Mouse (Mus musculus): Measurements from ENCODE around the gene Actg2. TPM values are rescaled to one million over a fixed set of nuclear protein-coding genes. Genes with fewer than 3 reads are reported as not detected.

Actg2 gene
- polyA plus RNA-seq (2017; shearing (Covaris generic)) = 10 to 100 TPM in 1 of 2 experiments, 1 to 10 TPM in 1; 3.6 to 26.5 TPM

GRCm38 (mm10) chr6:83536028-83536794 lies at the start of gene Actg2:
TSS of gene Actg2 (minus strand) at chr6:83536265.

GRCm38 (mm10) chr6:83572671-83573070 lies 36.6 kb upstream of the Actg2 start, which contains the start of gene Stambp:
TSS of gene Stambp (minus strand) at chr6:83572729.

DNA sequence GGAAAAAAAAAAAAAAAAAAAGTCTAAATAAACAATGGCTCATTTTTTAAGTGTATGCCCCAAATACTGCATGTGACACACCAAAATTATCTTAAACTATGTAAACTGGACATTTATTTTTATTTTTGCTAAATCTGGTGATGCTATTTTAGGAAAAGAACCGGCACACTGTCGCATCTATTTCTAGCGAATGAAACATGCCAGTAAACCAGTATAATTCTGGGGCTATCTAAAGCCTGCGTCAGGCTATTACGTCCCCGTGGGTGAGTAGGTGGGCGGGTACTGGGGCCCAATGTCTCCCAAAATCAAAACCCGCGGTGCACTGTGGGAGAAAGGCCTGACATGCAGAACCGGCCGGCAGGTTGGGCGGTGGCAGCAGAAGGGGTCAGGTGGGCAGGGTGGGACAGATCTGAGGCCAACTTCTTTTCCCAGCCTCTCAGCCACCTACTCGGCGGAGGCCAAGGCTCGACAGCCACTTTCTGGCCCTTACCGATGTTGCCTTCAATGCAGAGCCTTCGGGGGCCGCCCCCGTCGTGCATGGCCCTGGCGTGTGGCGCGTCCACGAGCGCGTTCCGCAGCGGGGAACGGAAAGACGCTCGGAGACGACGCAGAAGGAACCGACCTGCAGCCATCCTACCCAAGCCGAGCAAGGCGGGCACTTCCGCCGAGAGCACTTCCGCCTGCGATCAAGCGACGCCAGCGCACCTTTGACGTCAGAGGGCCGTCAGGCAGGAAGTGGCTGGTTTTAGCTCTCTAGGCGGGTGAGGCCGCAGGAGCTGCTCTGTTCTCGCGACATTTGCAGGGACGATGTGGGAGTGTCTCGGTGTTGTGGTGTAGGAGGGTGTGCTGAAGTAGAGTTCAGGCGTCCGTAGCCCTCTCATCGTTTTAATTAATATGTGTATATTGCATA lies 29.6 kb downstream of the Actg2 start, which contains the start of gene Dguok:
TSS of gene Dguok (minus strand) at position 712 of the 910 bp plus-strand sequence.

Other genes with a start within 250 kb of the Actg2 start
- 10 to 100 TPM; 69.7 to 82.9 TPM for gene Mthfd2, start 210.4 kb downstream of the Actg2 start, polyA plus RNA-seq (2017; shearing (Covaris generic))
- gene Mob1a, start 210.2 kb downstream of the Actg2 start, polyA plus RNA-seq (2017; shearing (Covaris generic)) = 100 to 1,000 TPM; 157 to 178 TPM
- 10 to 100 TPM; 82.3 to 99.4 TPM for gene Bola3, start 187.1 kb downstream of the Actg2 start, polyA plus RNA-seq (2017; shearing (Covaris generic))
- 10 to 100 TPM; 43.5 to 43.7 TPM for gene Tet3, start 77.2 kb downstream of the Actg2 start, polyA plus RNA-seq (2017; shearing (Covaris generic))
- gene Dguok, start 29.3 kb downstream of the Actg2 start, polyA plus RNA-seq (2017; shearing (Covaris generic)) = 100 to 1,000 TPM; 123 to 137 TPM
- gene Stambp, start 36.5 kb upstream of the Actg2 start, polyA plus RNA-seq (2017; shearing (Covaris generic)) = 10 to 100 TPM; 39.4 to 41.3 TPM
- gene Clec4f, start 119.9 kb upstream of the Actg2 start, polyA plus RNA-seq (2017; shearing (Covaris generic)) = under 1 TPM in 1 of 2 experiments, not detected in 1; 0.29 TPM
- not detected for gene Cd207, start 141.6 kb upstream of the Actg2 start, polyA plus RNA-seq (2017; shearing (Covaris generic))
- gene Vax2, start 175.0 kb upstream of the Actg2 start, polyA plus RNA-seq (2017; shearing (Covaris generic)) = 1 to 10 TPM in 1 of 2 experiments, under 1 TPM in 1; 0.23 to 2.1 TPM
- under 1 TPM in 1 of 2 experiments, not detected in 1; 0.13 TPM for gene Atp6v1b1, start 206.7 kb upstream of the Actg2 start, polyA plus RNA-seq (2017; shearing (Covaris generic))
- gene Ankrd53, start 226.4 kb upstream of the Actg2 start, polyA plus RNA-seq (2017; shearing (Covaris generic)) = under 1 TPM in 1 of 2 experiments, not detected in 1; 0.19 TPM
- gene Tex261, start 239.5 kb upstream of the Actg2 start, polyA plus RNA-seq (2017; shearing (Covaris generic)) = 10 to 100 TPM; 94.0 to 96.8 TPM

All from inflammation-experienced regulatory T-cells (primary cell).